Mouse (Mus musculus): ENCODE results near the gene Fam124a.

DNA sequence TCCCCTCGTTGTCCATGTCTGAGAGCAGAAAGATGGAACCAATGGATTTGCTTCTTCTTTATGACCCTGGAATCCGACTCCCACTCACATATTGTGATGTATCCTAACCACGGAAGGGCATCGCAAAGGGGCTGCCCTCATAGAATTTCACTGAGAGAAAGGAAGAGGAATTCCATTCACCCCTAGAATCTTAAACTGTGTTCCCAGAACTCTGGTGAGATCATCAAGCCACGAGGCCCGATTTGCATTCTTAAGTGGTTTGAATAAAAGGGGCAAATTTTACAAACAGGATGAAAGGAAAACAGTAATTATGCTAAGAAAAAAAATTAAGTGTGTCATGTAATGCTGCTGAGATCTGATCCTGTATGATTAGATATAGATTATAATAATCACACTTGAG, 19.4 kb downstream of the Fam124a start:
- no peak for TF ChIP-seq MAFK (IDR thresholded peaks at IDR 0.05; ENCODE audit: insufficient read depth, low read depth, low read length)
- no peak for TF ChIP-seq HCFC1 (IDR thresholded peaks at IDR 0.05; ENCODE audit: borderline replicate concordance, insufficient read depth, low read length)
